Mouse (Mus musculus) hindbrain, embryonic 15.5 days (tissue): ENCODE data around the gene Usp2. TPM values are rescaled to one million over a fixed set of nuclear protein-coding genes. Genes with fewer than 3 reads are reported as not detected.

Source experiments
- ATAC-seq: fragments of 200-750 bp; cut with Nextera tagmentation; 2 replicates; pipeline ENCODE4 v1.8.0; 2017; ENCODE audit warnings: low read depth, moderate number of reproducible peaks, moderate TSS enrichment; ENCODE audit not compliant: low FRiP score
- H3K27ac ChIP-seq: fragments of 300-500 bp; sonication (generic); replicated peaks from 2 replicates; pipeline ENCODE4 v1.5.1; 2015; ENCODE audit warnings: mild to moderate bottlenecking, inconsistent platforms
- H3K27me3 ChIP-seq: fragments of 300-500 bp; sonication (generic); 2 replicates; pipeline ENCODE4 v1.6.1; 2015; ENCODE audit warnings: control low read depth, inconsistent platforms
- H3K36me3 ChIP-seq: fragments of 300-500 bp; sonication (generic); 2 replicates; pipeline ENCODE4 v1.6.1; 2015; ENCODE audit warnings: control low read depth, inconsistent platforms
- H3K4me1 ChIP-seq: fragments of 300-500 bp; sonication (generic); replicated peaks from 2 replicates; pipeline ENCODE4 v1.6.1; 2015; ENCODE audit warnings: control low read depth, inconsistent platforms
- H3K4me2 ChIP-seq: fragments of 300-500 bp; sonication (generic); 2 replicates; pipeline ENCODE4 v1.6.1; 2015; ENCODE audit warnings: moderate library complexity, mild to moderate bottlenecking, inconsistent platforms
- H3K4me3 ChIP-seq: fragments of 300-500 bp; sonication (generic); 2 replicates; pipeline ENCODE4 v1.5.1; 2015; ENCODE audit warnings: mild to moderate bottlenecking, inconsistent platforms
- H3K9ac ChIP-seq: fragments of 300-500 bp; sonication (generic); 2 replicates; pipeline ENCODE4 v1.6.1; 2015; ENCODE audit warnings: inconsistent platforms
- H3K9me3 ChIP-seq: fragments of 300-500 bp; sonication (generic); 2 replicates; pipeline ENCODE4 v1.6.1; 2016; ENCODE audit warnings: control low read depth, inconsistent platforms
- WGBS: fragments of 180-500 bp; shearing (Covaris S2); methylation state at CpG from one replicate; pipeline ENCODE4 v1.1.7; 2015; 5-methylcytosine and 5-hydroxymethylcytosine counted together
- polyA plus RNA-seq: library from polyadenylated mRNA; unstranded; fragments of >200 nt; fragmentation: Nextera tagmentation; extraction: Ambion mirVana; gene quantifications from 2 replicates; pipeline ENCODE4 v1.2.1, GENCODE M21; 2015

The Usp2 gene
- polyA plus RNA-seq, 1 experiment from 2014 or later = 15.2 TPM

GRCm38 (mm10) chr9:44071914-44072598, 5.2 kb downstream of the Usp2 start:
- WGBS = 19% methylated on average over 11 of the region's 11 CpGs
- no peaks in the 10 kb centered on the region for H3K36me3 ChIP-seq
- H3K4me2 ChIP-seq = peak overlapping the region; percentile 29
- H3K4me1 ChIP-seq = peaks cover 28% of the 10 kb centered on the region
- H3K9ac ChIP-seq = no peak overlapping the region
- ATAC-seq = peak; percentile 78
- H3K27ac ChIP-seq = peak overlapping the region; percentile 76
- no peaks in the 10 kb centered on the region for H3K9me3 ChIP-seq
- no peaks in the 10 kb centered on the region for H3K27me3 ChIP-seq
- no peak overlapping the region for H3K4me3 ChIP-seq

DNA sequence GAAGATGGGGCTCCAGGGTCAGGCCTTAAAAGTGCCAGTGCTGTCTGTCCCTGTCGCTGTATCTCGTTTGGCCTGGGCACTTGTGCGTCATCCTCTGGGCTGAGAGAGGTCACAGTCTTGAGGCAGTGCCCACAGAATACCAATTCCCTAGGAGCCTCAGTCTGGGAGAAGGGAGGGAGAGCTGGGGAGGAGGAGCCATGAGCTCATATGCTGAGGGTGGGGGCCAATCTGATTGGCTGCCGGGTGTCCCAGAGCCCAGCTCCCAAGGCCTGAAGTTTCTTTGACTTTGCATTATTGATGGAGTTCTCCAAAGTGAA, 5.7 kb downstream of the Usp2 start:
- Histone ChIP-seq H3K4me3 (no peak overlapping the region), H3K27ac (peak overlapping the region; percentile 76), H3K9me3 (no peaks in the 10 kb centered on the region), H3K4me2 (peak overlapping the region; percentile 29), H3K36me3 (no peaks in the 10 kb centered on the region), H3K27me3 (no peaks in the 10 kb centered on the region), H3K9ac (no peak overlapping the region), H3K4me1 (peaks cover 23% of the 10 kb centered on the region)
- 16% methylated on average over 4 of the region's 4 CpGs for WGBS
- ATAC-seq = peak; percentile 69

DNA sequence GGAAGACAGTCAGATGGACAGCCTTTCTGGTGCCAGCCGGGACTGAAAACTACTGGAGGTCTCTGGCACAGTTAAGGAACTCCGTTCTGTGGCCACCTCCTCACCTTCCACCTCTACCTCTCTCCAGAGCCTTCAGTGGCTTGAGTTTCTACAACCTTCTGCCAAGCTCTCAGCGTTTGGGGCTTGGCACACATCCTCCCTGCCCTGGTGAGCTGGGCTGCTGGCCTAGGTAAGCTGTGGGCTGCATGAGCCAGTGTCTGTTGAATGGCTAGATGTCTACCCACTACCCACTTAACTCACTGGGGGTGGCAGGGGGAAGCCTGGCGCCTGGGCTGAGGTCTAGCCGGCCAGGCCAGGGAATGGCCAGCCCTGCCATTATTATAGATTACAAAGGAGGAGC, 6.3 kb downstream of the Usp2 start:
- Histone ChIP-seq H3K9me3 (no peaks in the 10 kb centered on the region), H3K27me3 (no peaks in the 10 kb centered on the region), H3K4me3 (no peak overlapping the region), H3K4me2 (peak overlapping the region; percentile 23; the same call in 1 of the 2 replicates), H3K36me3 (no peaks in the 10 kb centered on the region), H3K4me1 (peaks cover 22% of the 10 kb centered on the region), H3K27ac (peak overlapping the region; percentile 28; the same call in 1 of the 2 replicates), H3K9ac (no peak overlapping the region)
- ATAC-seq = no peak
- WGBS = 28% methylated on average over 5 of the region's 5 CpGs

- no peak overlapping the region for H3K4me2 ChIP-seq
- WGBS = 61% methylated on average over 9 of the region's 9 CpGs
- H3K9ac ChIP-seq = no peak overlapping the region
- no peak overlapping the region for H3K4me3 ChIP-seq
- H3K27ac ChIP-seq = no peak overlapping the region
- ATAC-seq = no peak
- no peaks in the 10 kb centered on the region for H3K9me3 ChIP-seq
- H3K27me3 ChIP-seq = no peaks in the 10 kb centered on the region
- peaks cover 31% of the 10 kb centered on the region for H3K4me1 ChIP-seq
- H3K36me3 ChIP-seq = no peaks in the 10 kb centered on the region
These were observed 7.8 kb downstream of the Usp2 start for GRCm38 (mm10) chr9:44074395-44075275.

GRCm38 (mm10) chr9:44075276-44075995, 8.6 kb downstream of the Usp2 start:
- Histone ChIP-seq H3K4me2 (no peak overlapping the region), H3K9me3 (no peaks in the 10 kb centered on the region), H3K27me3 (no peaks in the 10 kb centered on the region), H3K4me3 (no peak overlapping the region), H3K9ac (no peak overlapping the region), H3K36me3 (no peaks in the 10 kb centered on the region), H3K27ac (no peak overlapping the region), H3K4me1 (peaks cover 31% of the 10 kb centered on the region)
- ATAC-seq = no peak
- 70% methylated on average over 24 of the region's 24 CpGs for WGBS

DNA sequence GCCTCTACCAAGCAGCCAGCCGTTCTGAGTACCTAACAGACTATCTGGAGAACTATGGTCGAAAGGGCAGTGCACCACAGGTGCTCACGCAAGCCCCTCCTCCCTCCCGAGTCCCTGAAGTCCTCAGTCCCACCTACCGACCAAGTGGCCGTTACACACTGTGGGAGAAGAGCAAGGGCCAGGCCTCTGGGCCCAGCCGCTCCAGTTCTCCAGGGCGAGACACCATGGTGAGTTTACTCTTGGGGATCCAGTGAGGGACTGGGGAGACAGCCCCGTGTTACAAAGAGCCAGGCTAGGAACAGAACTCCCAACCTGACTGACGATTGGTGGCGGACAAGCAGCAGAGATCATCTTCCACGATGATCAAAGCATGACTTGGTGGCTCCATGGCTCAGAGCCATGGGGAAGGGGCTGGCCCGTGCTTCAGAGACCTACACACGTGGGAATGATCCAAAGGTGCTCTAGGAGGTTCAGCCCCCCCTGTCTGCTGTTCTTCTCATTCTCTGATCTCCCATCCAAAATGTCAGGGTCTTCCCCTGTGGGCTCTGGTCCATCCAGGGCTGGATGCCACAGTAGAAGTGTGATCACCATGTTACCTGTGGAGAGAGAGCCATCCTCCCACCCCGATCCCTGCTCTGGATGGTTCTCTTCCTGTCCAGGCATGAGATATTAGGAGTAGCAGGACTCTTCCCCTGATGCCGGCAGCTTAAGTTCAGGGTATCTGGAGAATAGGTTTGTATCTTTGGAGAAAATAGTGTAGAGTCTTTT, 9.4 kb downstream of the Usp2 start:
- no peaks in the 10 kb centered on the region for H3K9me3 ChIP-seq
- H3K4me3 ChIP-seq = no peak overlapping the region
- H3K4me1 ChIP-seq = peaks cover 31% of the 10 kb centered on the region
- H3K27me3 ChIP-seq = no peaks in the 10 kb centered on the region
- ATAC-seq = no peak
- WGBS = 70% methylated on average over 16 of the region's 16 CpGs
- H3K27ac ChIP-seq = no peak overlapping the region
- no peak overlapping the region for H3K9ac ChIP-seq
- no peak overlapping the region for H3K4me2 ChIP-seq
- no peaks in the 10 kb centered on the region for H3K36me3 ChIP-seq

DNA sequence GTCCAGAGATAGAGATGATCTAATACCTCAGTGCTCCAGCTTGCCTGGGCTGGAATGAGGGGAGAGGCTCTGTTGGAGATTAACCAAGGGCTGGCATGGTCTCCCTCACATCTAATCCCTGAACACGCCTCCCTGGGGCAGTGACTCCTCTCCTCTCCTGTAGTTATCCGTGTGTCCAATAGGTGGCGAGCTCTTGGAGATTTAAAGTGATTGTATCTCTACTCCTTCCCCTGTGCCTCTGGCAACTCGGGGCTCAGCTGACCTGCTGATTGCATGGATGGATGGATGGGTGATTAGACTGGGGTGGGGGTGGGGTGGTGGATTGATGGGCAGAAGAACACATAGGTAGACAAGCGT, 9.9 kb downstream of the Usp2 start:
- no peaks in the 10 kb centered on the region for H3K36me3 ChIP-seq
- 16% methylated on average over 5 of the region's 5 CpGs for WGBS
- no peaks in the 10 kb centered on the region for H3K9me3 ChIP-seq
- no peak overlapping the region for H3K4me2 ChIP-seq
- no peak for ATAC-seq
- no peak overlapping the region for H3K27ac ChIP-seq
- no peak overlapping the region for H3K4me3 ChIP-seq
- peaks cover 29% of the 10 kb centered on the region for H3K4me1 ChIP-seq
- H3K9ac ChIP-seq = no peak overlapping the region
- H3K27me3 ChIP-seq = no peaks in the 10 kb centered on the region

- ATAC-seq = no peak
- no peaks in the 10 kb centered on the region for H3K36me3 ChIP-seq
- H3K9ac ChIP-seq = no peak overlapping the region
- H3K4me2 ChIP-seq = no peak overlapping the region
- H3K27me3 ChIP-seq = peaks cover 3% of the 10 kb centered on the region; the same call in 1 of the 2 replicates
- H3K4me1 ChIP-seq = peaks cover 22% of the 10 kb centered on the region
- WGBS = 86% methylated on average over 11 of the region's 11 CpGs
- H3K4me3 ChIP-seq = no peak overlapping the region
- H3K9me3 ChIP-seq = no peaks in the 10 kb centered on the region
- H3K27ac ChIP-seq = no peak overlapping the region
These were observed 10.6 kb downstream of the Usp2 start for GRCm38 (mm10) chr9:44077266-44077910.

GRCm38 (mm10) chr9:44078136-44078797, 11.4 kb downstream of the Usp2 start:
- Histone ChIP-seq H3K36me3 (no peaks in the 10 kb centered on the region), H3K4me3 (no peak overlapping the region), H3K9ac (no peak overlapping the region), H3K27ac (no peak overlapping the region), H3K4me2 (0 out of 2 replicates have a peak overlapping the region, but pooled peaks have one; percentile 6), H3K4me1 (peaks cover 18% of the 10 kb centered on the region), H3K27me3 (peaks cover 10% of the 10 kb centered on the region), H3K9me3 (no peaks in the 10 kb centered on the region)
- no peak for ATAC-seq
- 85% methylated on average over 10 of the region's 10 CpGs for WGBS

DNA sequence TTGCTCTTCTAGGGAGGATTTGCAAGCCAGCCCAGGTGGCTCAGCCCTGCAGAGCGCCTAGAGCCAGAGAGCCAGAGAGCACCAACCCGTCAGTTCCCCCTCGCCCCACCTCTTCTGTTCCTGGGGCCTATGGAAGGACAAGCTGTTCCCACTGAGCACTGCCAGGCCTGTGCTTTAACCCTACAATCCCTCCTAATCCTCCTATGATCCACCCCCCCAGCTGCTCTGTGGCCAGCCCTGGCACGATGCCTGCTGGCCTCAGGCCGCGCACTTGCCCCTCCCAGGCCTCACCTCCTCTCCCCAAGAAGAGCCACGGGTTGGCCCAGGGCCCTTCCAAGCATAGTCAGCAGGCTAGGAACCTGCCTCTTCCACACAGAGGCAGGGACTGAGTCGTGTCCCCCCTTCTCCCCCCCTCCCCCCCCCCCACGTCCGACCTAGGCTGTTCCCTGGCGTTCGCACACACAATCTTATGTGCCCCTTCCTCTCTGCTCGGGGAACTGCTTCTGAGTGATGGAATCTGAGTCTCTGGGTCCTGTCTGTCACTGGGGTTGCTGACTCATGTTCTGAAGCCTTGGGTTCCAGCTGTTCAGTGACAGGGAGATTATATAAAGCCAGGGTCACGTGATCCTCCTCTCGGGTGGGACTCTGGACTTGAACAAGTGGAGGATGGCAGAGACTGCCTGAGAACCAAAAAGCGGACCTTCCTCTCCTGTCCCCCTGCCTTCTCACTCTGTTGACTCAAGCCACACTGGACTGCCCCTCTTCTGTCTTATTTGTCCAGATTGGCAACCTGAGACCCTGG, 12.3 kb downstream of the Usp2 start:
- Histone ChIP-seq H3K27ac (no peak overlapping the region), H3K4me1 (peaks cover 24% of the 10 kb centered on the region), H3K9me3 (no peaks in the 10 kb centered on the region), H3K4me3 (no peak overlapping the region), H3K9ac (no peak overlapping the region), H3K4me2 (0 out of 2 replicates have a peak overlapping the region, but pooled peaks have one; percentile 6), H3K36me3 (no peaks in the 10 kb centered on the region), H3K27me3 (peaks cover 14% of the 10 kb centered on the region)
- ATAC-seq = peak; percentile 73
- 41% methylated on average over 15 of the region's 16 CpGs for WGBS
